ENCODE assay signal across 11 mouse cellular contexts in the genomic region with DNA sequence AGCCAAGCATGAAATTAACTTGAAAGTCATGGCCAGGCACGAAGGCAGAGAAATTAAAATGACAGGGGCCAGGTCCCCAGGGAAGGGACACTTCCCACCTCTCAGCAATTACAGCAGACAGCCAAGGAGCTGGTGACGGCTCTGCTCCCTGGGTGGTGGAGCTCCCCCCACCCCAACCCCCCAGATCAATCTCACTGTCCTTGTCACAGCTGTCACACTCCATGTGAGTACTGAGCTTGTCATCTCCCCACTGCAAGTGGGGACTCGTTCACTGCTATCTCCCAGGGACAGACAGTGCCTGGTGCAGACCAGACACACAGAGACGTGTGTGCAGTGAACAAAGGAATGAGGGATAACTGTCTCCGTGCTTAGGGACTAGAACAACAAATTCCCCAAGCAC.
DNase-seq lines count a peak whose midpoint lies in the region; ATAC-seq and TF ChIP-seq lines count a peak whose summit lies in the region.
"Had no signal": no experiment of that assay in that cellular context is flagged by ENCODE, and none has a peak within 500 bp of the region (broad histone marks: within the 10 kb centered on the region; RNA-seq: fewer than 3 reads in every experiment).

No protein-coding gene starts in this region.

- H3K9me3 ChIP-seq in neural tube, embryonic 11.5 days (ENCODE audit: control insufficient read depth, low read length) = no peaks in the 10 kb centered on the region
- no peaks in the 10 kb centered on the region for H3K9me3 ChIP-seq in forebrain, postnatal 0 days (ENCODE audit: low read length)
- peaks cover 6% of the 10 kb centered on the region; the same call in 1 of the 2 replicates for H3K9me3 ChIP-seq in midbrain, embryonic 11.5 days (ENCODE audit: control insufficient read depth, low read length)

- TF ChIP-seq CTCF in forebrain, postnatal 0 days (IDR thresholded peaks at IDR 0.05; ENCODE audit: low read depth) = no peak

- peaks cover 6% of the 10 kb centered on the region; the same call in 1 of the 2 replicates for H3K4me1 ChIP-seq in neural tube, embryonic 11.5 days (ENCODE audit: control insufficient read depth, insufficient read depth, low read length)
- no peaks in the 10 kb centered on the region for H3K4me1 ChIP-seq in forebrain, postnatal 0 days (ENCODE audit: insufficient read depth)
- H3K4me1 ChIP-seq in midbrain, embryonic 11.5 days (ENCODE audit: control insufficient read depth, insufficient read depth, low read length) = no peaks in the 10 kb centered on the region

- DNase-seq in neural tube, embryonic 11.5 days (ENCODE audit: low spot score) = peak; percentile 48
- no peak for DNase-seq in neural tube, embryonic 10.5 days (ENCODE audit: extremely low spot score, low spot score)
- no peak for DNase-seq in forebrain, postnatal 0 days
- no peak for DNase-seq in midbrain, embryonic 11.5 days (ENCODE audit: low spot score, missing footprints)
- DNase-seq in retina, postnatal 1 day = peak; percentile 57
- DNase-seq in frontal cortex, postnatal 10 days (ENCODE audit: low spot score in 2 of 2) = no peak
- DNase-seq in left cerebral cortex, adult 18-20 months (ENCODE audit: low spot score in 2 of 2) = no peak
- DNase-seq in Muller cell, postnatal 12 days (ENCODE audit: inconsistent ontology term) = no peak
- DNase-seq: cerebellum, postnatal 36 days; right cerebral cortex, postnatal 14 days had no signal

- ATAC-seq in neural tube, embryonic 11.5 days (ENCODE audit: insufficient read depth, low FRiP score, low TSS enrichment) = 0 out of 2 replicates have a peak, but pooled peaks have one; percentile 24
- ATAC-seq in forebrain, postnatal 0 days = peak; percentile 58
- peak; percentile 72 for ATAC-seq in midbrain, embryonic 11.5 days (ENCODE audit: low FRiP score)

- WGBS in neural tube, embryonic 11.5 days = 56% methylated on average over 5 of the region's 5 CpGs
- WGBS in forebrain, postnatal 0 days = 52% methylated on average over 5 of the region's 5 CpGs
- 56% methylated on average over 5 of the region's 5 CpGs for WGBS in midbrain, embryonic 11.5 days

- H3K4me3 ChIP-seq in neural tube, embryonic 11.5 days (ENCODE audit: low read depth, low read length) = no peak overlapping the region
- H3K4me3 ChIP-seq in forebrain, postnatal 0 days (ENCODE audit: low read depth, low read length) = no peak overlapping the region
- no peak overlapping the region for H3K4me3 ChIP-seq in midbrain, embryonic 11.5 days (ENCODE audit: low read depth, low read length)
- H3K4me3 ChIP-seq: erythroblast, embryonic 14.5 days had no signal

- H3K36me3 ChIP-seq in neural tube, embryonic 11.5 days (ENCODE audit: control insufficient read depth, insufficient read depth, low read length) = peaks cover 42% of the 10 kb centered on the region
- peaks cover 61% of the 10 kb centered on the region for H3K36me3 ChIP-seq in forebrain, postnatal 0 days (ENCODE audit: insufficient read depth)
- H3K36me3 ChIP-seq in midbrain, embryonic 11.5 days (ENCODE audit: control insufficient read depth, insufficient read depth, low read length) = peaks cover 29% of the 10 kb centered on the region

- no peak overlapping the region for H3K4me2 ChIP-seq in neural tube, embryonic 11.5 days (ENCODE audit: low read depth)
- no peak overlapping the region for H3K4me2 ChIP-seq in forebrain, postnatal 0 days (ENCODE audit: low read depth)
- H3K4me2 ChIP-seq in midbrain, embryonic 11.5 days = no peak overlapping the region

- H3K9ac ChIP-seq in neural tube, embryonic 11.5 days (ENCODE audit: low read length) = no peak overlapping the region
- no peak overlapping the region for H3K9ac ChIP-seq in forebrain, postnatal 0 days
- H3K9ac ChIP-seq in midbrain, embryonic 11.5 days (ENCODE audit: low read length) = no peak overlapping the region

- H3K27me3 ChIP-seq in neural tube, embryonic 11.5 days (ENCODE audit: control insufficient read depth, insufficient read depth, low read length) = no peaks in the 10 kb centered on the region
- H3K27me3 ChIP-seq in forebrain, postnatal 0 days (ENCODE audit: insufficient read depth, low read length) = no peaks in the 10 kb centered on the region
- no peaks in the 10 kb centered on the region for H3K27me3 ChIP-seq in midbrain, embryonic 11.5 days (ENCODE audit: control insufficient read depth, insufficient read depth, low read length)

- H3K27ac ChIP-seq in neural tube, embryonic 11.5 days (ENCODE audit: low read depth, low read length) = 0 out of 2 replicates have a peak overlapping the region, but pooled peaks have one; percentile 34
- no peak overlapping the region for H3K27ac ChIP-seq in forebrain, postnatal 0 days (ENCODE audit: low read depth, low read length)
- H3K27ac ChIP-seq in midbrain, embryonic 11.5 days (ENCODE audit: low read depth, low read length) = peak overlapping the region; percentile 20; the same call in 1 of the 2 replicates

Comparison
In these comparisons a context has a peak if more than half of its experiments do, and no peak if none do; other contexts are left out.
1. DNase-seq: peak in neural tube, embryonic 11.5 days (single experiment) and retina, postnatal 1 day (single experiment); none in neural tube, embryonic 10.5 days (single experiment), forebrain, postnatal 0 days (single experiment), midbrain, embryonic 11.5 days (single experiment), frontal cortex, postnatal 10 days (0 of 2), left cerebral cortex, adult 18-20 months (0 of 2) and Muller cell, postnatal 12 days (single experiment).
2. Peak in every context shown above with its lines, with median percentiles within 50 percentile points of each other: ATAC-seq.